Mouse (Mus musculus) stomach, postnatal 0 days (tissue): ENCODE measurements around the gene Pdxdc1.
A peak's percentile ranks its signal among the peaks of the same experiment; 100 is the strongest.

Experiments
- CTCF ChIP-seq: IDR thresholded peaks from 2 replicates; pipeline ENCODE4 v1.5.1; 2016; ENCODE audit warnings: antibody characterized with exemption, low read depth, mild to moderate bottlenecking, moderate library complexity
- EP300 ChIP-seq: optimal IDR thresholded peaks from 2 replicates; pipeline ENCODE3; 2016; ENCODE audit warnings: antibody characterized with exemption

DNA sequence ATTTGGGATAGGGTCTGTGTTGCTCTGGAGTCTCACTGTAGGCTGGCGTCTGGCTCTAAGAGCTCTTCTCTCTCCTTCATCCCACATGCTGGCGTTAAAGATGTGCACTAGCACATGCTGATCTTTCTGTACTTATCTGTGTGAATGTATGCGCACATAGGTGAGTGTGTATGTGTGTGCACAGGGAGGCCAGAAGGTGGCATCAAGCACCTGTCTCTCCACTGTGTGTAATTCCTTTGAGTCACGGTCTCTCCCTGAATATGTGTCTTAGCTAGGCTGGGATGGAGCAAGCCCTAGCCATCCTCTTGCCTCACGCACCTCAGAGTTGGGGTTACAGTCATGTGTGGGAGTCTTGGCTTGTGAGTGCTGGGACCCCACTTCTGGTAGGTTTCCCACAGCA is 82.2 kb downstream of the Pdxdc1 start:
- TF ChIP-seq EP300, result no peak
- peak; percentile 38 for TF ChIP-seq CTCF
